Mouse (Mus musculus) heart, adult 8-10 months (tissue): ENCODE results near the gene Lrfn2. TPM values are rescaled to one million over a fixed set of nuclear protein-coding genes. Genes with fewer than 3 reads are reported as not detected.

Experiments
- DNase-seq: peaks from one replicate; pipeline ENCODE4 v3.0.0; 2022; ENCODE audit warnings: low spot score
- total RNA-seq, 4 experiments: library from RNA; stranded (reverse); gene quantifications; 2 replicates each; pipeline ENCODE4 v1.2.4; 2022

The Lrfn2 gene
- total RNA-seq, 4 experiments from 2014 or later = 0.09 to 0.38 (median 0.28) TPM

- no peak for DNase-seq
These were observed 101.1 kb downstream of the Lrfn2 start for GRCm38 (mm10) chr17:49033276-49033675.

DNA sequence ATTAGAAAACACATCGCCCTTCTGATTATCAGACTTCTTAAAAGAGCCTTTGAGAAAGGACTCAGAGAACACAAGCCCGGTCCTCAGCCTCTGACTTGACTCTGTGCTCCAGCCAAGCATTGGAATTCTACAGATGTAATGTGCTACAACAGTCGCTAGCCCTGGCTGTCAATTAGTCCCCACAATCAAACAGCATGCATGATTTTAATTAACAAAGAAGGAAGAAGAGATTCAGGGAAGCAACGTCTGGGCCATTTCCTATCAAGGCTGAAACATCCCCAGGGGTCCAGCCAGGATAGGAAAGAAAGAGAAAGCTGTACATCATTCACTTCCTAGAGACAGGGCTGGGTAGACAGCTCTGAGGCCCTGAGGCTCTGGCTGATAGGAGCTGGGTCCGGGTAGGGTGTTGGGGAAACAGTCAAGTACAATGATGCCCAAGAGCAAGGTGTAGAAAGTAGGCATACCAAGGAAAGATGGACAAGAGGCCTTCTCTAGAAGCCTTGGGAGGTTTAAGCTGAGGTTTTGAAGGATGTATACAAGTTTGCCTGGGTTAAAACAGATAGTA lies 101.6 kb downstream of the Lrfn2 start:
- no peak for DNase-seq

DNA sequence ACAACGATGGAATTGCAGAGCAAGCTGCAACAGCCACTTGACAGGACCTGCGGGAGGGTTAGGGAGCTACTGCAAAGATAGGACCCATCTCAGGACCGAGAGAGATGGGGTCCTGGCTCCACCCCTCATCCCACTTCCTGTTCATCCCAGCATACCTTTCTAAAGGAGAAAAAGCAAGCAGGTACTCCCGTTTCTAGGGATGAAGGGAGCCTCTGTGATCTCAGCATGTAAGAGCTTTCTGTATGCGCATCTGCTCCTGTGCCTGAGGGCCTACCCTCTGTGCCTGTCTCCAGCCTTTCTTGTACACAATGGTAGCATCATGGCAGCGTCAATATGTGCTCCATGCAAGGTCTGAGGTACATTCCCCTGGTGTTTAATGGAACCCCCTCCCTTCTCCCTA lies 102.9 kb downstream of the Lrfn2 start:
- DNase-seq = no peak

DNA sequence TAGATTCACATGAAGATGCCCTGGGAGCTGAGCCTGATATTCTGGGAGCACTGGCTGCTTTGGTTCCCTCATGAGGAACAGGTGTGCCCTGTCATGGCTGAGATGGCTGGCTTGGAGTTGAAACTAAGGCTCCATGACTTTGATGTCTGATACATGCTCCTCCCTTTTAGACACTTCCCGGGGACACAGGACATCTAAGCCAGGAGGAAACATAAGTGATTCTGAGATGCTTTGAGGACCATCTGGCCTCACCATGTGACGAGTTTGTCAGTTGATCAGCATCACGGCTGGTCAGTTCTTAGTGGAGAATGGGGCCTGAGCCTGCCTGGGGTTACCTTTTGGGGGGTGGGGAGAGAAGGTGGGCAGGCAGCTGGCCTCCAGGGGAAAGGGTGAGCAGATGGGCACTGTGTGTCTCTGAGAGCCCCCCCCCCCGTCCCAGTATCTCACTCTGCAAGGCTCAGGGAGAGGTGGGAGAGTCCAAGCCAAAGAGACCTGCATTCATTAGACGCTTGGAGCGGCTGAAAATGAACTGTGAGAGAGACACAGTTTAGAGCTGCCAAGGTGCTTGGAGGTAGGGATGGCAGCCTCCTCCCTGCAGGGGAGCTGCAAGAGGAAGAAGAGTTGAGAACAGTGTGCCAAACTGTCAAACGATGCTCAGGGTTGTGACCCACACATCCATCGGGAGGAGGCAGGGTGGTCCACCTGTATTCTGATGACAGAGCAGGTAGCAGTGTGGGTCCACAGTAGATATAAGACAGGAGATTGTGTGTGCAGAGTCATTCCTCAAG lies 105.2 kb downstream of the Lrfn2 start:
- DNase-seq = no peak

- no peak for DNase-seq
These were observed 111.8 kb downstream of the Lrfn2 start for GRCm38 (mm10) chr17:49043806-49044640.

GRCm38 (mm10) chr17:49047921-49048320 lies 115.7 kb downstream of the Lrfn2 start:
- no peak for DNase-seq

DNA sequence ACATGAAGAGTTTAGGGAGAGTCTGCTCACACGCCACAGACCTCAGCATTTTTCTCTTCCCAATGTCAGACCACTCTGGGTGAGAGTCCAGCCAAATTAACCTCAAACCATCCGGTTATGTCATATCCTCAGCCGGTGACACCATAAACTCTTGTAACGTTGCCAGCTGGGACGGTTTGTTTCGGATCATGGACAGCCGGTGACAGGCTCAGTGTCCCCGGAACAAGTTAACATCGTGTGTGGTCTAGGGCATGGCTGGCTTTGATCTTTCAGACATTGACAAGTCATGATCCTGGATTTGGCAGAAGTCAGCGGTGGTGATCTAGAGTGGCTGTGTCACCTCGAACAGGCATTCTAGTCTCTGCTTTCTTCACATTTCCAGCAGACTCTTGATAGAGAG lies 119.1 kb downstream of the Lrfn2 start:
- no peak for DNase-seq

DNA sequence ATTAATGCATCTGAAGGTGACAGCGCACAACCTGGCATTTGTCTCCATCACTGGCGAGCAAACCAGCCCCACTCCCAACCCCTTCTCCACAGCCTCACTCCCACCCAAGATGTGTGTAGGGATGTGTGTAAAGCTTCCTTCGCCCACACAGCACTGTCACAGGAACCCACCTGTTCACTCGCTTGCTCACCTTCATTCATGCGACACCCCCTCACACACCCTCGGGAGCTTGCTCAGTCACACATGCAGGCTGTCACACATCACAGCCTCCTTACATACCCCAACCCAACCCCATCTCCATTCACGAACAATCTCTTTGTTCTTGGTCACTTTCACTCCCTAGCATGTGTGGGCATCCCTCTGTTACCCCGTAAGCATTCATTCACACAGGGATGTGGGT lies 129.0 kb downstream of the Lrfn2 start:
- DNase-seq = no peak

DNA sequence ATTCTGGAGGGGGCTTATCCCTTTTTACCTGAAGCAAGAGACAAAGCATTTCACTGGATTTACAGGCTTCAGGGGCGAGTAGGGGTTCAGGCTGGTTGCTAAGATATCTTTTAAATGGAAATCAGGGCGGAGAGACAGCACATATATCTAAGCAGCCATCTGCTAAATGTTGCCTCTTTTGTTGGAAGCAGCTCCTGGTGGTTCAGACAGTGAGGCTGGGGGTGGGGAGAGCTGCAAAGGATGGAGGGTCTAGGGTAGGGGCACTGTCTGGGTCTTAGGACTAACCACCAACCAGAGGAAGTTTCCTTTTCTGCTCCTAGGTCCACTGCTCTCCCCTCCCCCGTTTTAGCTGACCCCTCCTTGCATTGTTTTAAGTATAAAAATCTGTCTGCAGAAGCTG lies 131.6 kb downstream of the Lrfn2 start:
- DNase-seq = no peak

- DNase-seq = no peak
These were observed 132.3 kb downstream of the Lrfn2 start for GRCm38 (mm10) chr17:49064526-49064925.

DNA sequence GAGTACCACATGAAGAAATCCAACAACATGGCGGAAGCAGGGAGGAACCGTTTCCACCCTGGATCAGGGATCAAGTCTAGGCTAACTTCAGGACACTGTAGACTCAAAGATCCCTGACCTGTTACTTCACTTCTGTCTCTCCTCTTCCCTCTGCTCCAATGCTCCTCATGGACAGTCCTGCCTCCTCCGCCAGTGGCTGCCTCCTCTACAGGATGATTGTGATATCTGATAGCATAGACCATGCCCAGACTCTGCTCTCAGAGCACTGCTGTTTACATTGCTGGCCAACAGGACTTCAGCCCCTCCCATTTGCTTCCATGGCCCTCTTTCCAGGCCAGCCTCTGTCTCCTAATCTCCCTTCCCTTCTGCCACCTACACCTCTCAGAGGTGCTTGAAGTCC lies 132.9 kb downstream of the Lrfn2 start:
- no peak for DNase-seq

- no peak for DNase-seq
These were observed 134.6 kb downstream of the Lrfn2 start for GRCm38 (mm10) chr17:49066748-49067147.

GRCm38 (mm10) chr17:49078168-49078567 lies 146.0 kb downstream of the Lrfn2 start:
- DNase-seq = no peak

GRCm38 (mm10) chr17:49079647-49080046 lies 147.5 kb downstream of the Lrfn2 start:
- DNase-seq = no peak

DNA sequence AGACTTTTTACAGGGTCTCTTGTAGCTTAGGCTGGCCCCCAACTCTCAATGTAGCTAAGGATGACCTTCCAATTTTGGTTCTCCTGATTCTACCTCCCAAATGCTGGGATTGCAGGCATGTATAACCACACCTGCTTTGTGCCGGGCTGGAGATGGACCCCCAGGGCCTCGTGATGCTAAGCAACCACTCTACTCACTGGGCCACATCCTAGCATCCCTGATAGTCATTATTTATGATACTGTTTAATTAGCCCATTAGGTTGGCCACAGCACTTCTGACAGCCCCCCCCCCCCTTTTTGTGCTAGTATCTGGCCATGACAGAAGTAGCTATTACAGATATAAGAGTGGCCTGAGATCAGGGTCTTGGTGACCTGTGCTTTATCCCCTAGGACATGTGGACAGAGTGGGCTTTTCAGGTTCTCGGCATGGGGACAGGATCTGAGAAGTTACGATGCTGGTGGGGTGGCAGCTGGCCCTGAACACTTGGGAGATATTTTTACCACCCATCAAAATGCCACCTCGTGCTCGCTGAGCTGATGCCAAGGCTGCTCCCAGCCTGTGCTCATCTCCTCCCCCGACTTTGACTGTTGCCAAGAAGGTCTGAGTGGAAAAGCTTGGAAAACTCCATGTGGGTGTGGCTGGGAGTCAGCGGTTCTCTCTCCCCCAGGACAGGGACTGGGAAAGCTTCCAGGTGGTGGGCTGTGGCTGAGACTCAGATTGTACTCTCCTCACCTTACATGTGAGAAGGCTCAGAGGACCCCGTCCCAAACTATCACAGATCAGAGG lies 151.6 kb downstream of the Lrfn2 start:
- peak; percentile 16 for DNase-seq

DNA sequence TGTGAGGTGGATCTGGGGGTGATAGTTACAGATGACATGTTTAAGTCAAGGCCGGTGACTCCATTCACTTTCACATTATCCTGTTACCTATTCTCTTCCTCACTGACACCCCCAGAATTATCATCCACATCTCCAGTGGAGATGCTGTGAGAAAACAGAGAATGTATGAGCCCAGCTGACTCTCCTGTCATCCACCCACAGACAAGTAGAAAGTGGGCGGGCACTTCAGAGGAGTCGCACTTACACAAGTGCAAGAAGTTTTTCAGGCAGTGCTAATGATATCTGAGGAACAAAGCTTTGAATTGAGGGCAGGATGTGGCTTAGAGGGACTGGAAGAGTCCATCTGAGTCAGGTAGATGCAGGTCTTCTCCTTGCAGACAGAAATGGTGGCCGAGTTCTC lies 152.9 kb downstream of the Lrfn2 start:
- DNase-seq = no peak

- no peak for DNase-seq
These were observed 164.8 kb downstream of the Lrfn2 start for GRCm38 (mm10) chr17:49096781-49097544.

DNA sequence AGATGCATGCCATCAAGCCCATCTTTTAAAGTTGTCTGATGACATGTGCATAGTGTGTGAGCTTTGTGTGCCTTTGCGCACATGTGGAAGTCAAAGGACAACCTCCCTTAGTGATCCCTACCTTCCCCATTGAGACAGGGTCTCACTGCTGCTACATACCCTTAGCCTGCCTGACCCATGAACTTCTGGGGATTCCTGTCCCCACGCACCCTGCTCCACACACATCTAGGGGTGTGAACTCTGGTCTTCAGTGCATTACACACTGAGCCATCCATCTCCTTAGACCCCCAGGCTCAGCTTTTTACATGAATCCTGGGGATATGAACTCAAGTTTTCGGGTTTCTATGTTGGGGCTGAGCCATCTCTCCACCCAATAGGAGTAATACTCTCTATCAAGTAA lies 179.2 kb downstream of the Lrfn2 start:
- DNase-seq = no peak

DNA sequence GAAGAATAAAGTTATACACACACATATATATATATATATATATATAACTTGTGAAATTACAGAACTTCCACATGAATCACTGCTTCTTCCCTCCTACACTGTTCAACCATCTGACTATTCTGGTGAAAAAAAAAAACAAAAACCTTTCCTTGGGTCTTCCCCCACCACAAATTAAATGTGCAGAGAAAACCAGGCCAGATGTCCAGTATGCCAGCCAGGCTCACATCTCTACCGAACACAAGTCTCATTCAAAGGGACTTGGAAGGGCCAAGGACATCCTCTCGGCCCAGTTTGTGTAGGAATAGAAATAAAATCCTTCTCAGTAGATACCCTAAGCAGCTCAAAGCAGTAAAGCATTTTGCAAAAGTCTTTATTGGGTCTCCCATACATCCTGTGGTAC lies 179.7 kb downstream of the Lrfn2 start:
- DNase-seq = no peak

DNA sequence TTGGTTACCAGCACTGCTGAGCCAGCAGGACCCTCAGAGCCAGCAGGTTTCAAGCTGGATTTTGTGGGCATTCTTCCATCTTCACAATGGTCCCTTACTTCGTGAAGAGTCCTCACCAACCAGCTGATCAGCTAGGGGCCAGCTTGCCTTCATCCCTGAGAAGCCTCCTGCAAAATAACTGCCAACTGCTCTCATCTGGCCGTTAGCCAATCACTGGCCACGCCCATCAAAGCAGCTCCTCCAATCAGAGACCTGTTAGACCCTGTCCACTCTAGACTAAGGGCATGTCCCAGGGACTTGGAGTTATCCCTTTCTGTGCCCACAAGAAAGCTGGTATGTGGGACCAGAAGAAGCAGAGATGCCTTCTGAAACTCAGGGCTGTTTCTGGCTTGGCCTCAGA lies 181.2 kb downstream of the Lrfn2 start:
- DNase-seq = no peak

- DNase-seq = no peak
These were observed 192.0 kb downstream of the Lrfn2 start for GRCm38 (mm10) chr17:49124166-49124565.
